Mouse (Mus musculus): Measurements from ENCODE around the gene Gm10100.
"Not testable (repeated sequence)": the region's sequence is repeated elsewhere in the genome, so short reads cannot be mapped to it uniquely, and the experiment has no call there.

The Gm10100 gene

DNA sequence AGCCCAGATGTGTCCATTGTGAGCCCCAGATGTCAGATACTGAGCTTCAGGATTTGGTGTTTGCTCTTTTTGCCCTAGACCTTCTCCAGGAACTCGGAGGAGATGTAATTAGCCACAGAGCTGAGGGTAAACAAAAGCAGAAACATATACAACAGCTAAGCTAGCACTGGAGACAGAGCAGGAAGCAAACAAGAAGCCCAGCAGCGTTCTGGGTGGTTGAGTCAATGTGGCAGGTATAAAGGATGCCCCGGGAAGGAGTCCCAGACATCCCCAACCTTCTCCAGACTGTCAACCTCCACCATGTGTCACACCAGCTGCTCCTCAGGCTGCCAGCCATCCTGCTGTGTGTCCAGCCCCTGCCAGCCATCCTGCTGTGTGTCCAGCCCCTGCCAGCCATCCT, at the start of gene Gm10100:
Gm10100 (plus strand) TSS at position 301 of the 400 bp plus-strand sequence.
- no peak for DNase-seq

DNA sequence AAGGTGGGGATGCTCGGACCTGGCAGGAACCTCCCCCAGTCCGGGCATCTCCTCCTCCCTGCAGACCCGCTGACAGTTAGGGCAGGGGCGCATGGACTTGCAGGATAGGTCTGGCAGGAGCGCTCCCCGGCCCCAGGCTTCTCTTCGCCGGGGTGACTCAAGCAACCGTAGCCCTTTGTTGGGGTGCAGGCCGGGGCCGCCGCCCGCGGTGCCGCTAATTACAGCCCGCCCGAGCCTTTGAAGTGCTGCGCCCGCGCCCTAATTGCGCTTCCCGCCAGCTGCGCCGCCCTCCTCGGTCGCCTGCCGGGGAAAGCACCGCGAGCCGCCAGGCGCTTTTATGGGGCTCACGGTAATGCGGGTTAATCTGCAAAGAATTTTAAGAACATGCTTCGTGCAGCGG, 48.7 kb upstream of the Gm10100 start:
- DNase-seq, result peak; percentile 40

- no peak for DNase-seq
These were observed 43.3 kb upstream of the Gm10100 start for GRCm38 (mm10) chr10:77682994-77683393.

DNA sequence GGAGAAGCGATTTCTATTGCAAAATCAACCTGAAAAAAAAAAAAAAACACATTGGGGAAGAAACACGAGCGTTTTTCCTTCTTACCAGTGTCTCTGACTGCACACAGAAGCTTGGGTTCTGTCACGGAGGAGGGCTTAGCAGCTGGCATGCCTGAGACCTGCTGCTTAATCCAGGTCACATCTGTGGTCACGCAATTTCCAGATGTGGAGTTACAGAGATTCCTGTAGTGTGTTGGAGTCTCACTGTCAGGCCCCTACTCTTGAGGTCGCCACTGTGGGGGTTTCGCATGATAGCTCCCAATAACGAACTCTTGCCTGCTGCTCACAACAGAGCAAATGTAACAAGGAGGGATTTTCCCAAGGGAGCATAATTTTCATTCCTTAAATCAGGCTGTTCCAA, 42.1 kb upstream of the Gm10100 start:
- DNase-seq, result no peak

DNA sequence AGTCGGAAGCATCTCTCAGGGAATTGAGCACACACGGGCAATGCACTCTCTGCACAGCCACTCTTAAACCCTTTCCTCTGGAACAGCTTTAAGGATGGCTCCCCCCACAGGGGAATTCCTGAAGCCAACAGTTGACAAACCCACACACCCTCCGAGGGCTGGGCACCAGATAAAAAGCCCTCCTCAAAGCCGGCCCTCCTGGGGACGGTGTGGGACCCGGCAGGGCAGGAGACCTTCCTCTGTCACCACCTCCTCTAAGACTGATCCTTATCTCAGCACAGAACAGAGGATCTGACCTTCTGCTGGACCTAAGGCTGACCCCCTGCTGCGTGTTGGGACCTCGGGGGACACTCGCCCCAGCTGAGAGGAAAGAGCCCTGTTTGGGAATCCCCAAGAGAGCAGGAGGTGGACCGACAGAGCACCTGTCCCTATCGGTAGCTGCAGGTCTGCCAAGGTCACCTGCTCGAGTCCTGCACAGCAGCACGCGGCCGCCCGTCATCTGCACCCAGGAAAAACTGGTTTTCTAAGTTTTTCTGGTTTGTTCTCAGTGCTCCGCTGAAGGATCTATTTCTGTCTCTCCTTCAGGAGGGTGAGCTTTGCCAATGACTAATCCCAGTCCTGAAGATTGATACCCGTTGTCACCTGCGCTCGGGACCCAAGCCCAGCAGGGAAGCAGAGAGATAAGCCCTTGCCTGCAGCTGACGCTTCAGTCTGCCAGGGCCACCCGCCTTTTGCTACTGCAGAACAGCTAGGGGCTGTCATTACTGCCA, 40.2 kb upstream of the Gm10100 start, which contains the start of gene Tspear:
Tspear (plus strand) TSS at position 675 of the 770 bp plus-strand sequence.
- DNase-seq, result no peak

DNA sequence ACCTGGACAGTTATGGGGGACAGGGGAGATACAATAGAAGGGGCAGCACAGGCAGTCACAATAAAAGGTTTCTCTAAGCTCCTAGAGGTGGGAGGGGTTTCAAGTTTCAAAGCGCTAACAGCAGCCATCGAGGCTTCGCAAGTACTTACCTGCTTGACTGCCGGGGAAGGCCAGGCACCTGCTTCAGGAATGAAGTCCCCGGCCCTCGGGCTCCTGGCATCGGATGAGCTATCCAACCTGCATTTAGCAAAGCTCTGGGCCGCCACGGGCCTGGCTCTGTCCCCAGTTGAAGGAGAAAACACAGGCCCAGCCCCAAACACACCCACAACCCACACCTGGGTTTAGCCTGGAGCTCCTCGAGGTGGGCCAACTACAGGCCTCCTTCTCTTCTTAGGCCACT, 39.3 kb upstream of the Gm10100 start:
- no peak for DNase-seq

GRCm38 (mm10) chr10:77690356-77690807, 35.9 kb upstream of the Gm10100 start, which contains the start of gene Gm19402:
Gene Gm19402, minus strand, starts transcription at chr10:77690757.
- DNase-seq, result not testable (repeated sequence)

- DNase-seq, result no peak
These were observed 29.2 kb upstream of the Gm10100 start, which contains the start of gene Gm9508 for GRCm38 (mm10) chr10:77697133-77697532. Gene Gm9508, minus strand, starts transcription at chr10:77697233.

DNA sequence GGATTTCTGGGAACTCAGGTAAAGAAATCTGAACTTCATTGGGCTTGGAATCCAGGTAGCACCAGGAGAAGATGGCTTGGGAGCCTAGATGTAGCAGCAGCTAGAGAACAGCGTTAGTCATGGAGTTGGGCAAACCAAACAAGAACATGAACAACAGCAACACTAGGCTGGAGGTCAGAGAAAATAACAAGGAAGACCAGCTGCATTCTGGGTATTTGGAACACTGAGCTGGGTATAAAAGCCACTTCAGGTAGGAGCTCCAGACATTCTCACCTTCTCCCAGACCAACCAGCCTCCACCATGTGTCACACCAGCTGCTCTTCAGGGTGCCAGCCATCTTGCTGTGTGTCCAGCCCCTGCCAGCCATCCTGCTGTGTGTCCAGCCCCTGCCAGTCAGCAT, 20.0 kb upstream of the Gm10100 start, which contains the start of gene Gm10272:
Gm10272 (plus strand) TSS at position 301 of the 400 bp plus-strand sequence.
- DNase-seq, result no peak

GRCm38 (mm10) chr10:77709831-77710230, 16.5 kb upstream of the Gm10100 start:
- no peak for DNase-seq

DNA sequence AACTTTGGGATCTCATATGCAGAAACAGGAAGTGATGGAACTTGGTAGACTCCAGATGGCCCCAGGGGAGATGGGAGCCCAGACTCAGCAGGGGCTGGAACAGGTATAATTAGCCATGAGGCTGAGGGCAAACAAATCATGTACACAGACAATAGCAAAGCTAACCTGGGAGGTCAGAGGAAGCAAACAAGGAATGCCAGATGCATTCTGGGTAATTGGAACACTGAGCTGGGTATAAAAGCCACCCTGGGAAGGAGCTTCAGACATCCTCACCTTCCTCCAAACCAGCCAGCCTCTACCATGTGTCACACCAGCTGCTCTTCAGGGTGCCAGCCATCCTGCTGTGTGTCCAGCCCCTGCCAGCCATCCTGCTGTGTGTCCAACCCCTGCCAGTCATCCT, 15.1 kb upstream of the Gm10100 start, which contains the start of gene Gm10024:
Gm10024 (plus strand) TSS at position 301 of the 400 bp plus-strand sequence.
- not testable (repeated sequence) for DNase-seq

DNA sequence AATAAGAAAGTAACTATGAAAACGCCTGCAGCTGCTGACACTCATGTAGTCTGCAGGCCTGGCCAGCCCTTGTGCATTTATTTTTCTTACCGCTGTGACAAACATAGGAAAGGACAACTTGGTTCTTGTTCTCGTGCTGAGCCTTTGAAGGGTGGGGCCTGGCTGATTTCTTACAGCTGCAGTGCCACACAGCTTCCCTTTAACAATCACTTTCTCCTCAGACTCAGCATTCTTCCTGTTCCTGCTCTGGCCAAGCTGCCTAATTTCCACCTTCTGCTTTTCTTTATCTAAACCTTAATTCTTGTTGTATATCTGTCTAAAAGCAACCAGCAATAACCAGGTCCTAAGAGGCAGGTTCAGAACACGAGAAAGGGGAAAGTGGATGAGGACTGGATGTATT, 12.6 kb upstream of the Gm10100 start:
- no peak for DNase-seq

DNA sequence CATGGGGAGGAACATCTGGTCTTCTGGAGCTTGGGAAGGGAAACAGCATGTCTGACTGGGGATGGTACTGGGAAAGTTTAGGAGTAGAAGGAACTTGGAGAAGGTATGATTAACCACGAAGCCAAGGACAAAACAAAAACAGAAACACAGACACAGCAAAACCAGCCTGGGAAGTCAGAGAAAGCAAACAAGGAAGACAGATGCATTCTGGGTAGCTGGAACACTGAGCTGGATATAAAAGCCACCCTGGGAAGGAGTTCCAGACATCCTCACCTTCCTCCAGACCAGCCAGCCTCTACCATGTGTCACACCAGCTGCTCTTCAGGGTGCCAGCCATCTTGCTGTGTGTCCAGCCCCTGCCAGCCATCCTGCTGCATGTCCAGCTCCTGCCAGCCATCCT, 10.8 kb upstream of the Gm10100 start, which contains the start of gene Gm10142:
Gm10142 (plus strand) TSS at position 301 of the 400 bp plus-strand sequence.
- DNase-seq, result no peak

GRCm38 (mm10) chr10:77720299-77720698, 6.0 kb upstream of the Gm10100 start, which contains the start of gene Krtap12-1:
Gene Krtap12-1, plus strand, starts transcription at chr10:77720599.
- DNase-seq, result not testable (repeated sequence)

GRCm38 (mm10) chr10:77724855-77725254, 1.4 kb upstream of the Gm10100 start:
- no peak for DNase-seq

- DNase-seq, result no peak
These were observed 2.0 kb downstream of the Gm10100 start for GRCm38 (mm10) chr10:77728280-77728679.

GRCm38 (mm10) chr10:77729241-77729640, 3.0 kb downstream of the Gm10100 start:
- peak; percentile 6 for DNase-seq

DNA sequence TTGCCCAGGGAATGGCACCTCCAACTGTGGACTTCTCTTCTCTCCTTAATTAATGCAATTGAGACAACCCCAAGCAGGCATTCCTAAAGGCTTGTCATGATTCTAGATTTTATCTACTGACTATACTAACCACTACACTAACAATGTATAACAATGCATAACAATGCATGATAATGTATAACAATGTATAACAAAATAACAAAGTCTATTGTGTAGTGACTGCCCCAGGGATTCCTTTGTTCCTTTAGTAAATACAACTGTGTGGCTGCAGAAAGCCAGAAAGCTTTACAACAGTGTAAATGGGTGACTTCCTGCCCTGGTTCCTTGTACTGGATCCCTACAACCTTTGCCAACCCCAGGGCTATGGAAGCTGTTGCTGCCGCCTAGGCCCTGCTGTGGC, 9.6 kb downstream of the Gm10100 start:
- DNase-seq, result no peak

DNA sequence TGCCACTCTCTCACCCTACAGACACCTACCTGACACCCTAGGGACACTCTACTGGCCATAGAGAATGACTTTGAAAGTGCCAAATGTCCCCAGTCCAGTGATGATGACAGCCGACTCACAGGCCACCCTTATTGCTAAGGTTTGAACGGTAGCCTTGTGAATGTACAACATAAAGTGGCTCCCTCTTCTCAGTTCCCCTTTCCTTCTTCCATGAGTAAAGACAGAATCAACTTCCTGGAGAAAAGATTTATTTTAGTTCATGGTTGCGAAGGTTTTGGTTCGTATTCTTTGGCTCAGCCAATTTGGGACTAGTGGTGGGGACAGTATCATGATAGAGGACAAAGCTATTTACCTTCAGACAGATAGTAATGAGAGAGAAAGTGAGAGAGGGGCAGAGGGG, 12.6 kb downstream of the Gm10100 start:
- DNase-seq, result no peak

- DNase-seq, result not testable (repeated sequence)
These were observed 15.8 kb downstream of the Gm10100 start, which contains the start of gene Gm18596 for GRCm38 (mm10) chr10:77741924-77742688. Gene Gm18596, minus strand, starts transcription at chr10:77742638.

DNA sequence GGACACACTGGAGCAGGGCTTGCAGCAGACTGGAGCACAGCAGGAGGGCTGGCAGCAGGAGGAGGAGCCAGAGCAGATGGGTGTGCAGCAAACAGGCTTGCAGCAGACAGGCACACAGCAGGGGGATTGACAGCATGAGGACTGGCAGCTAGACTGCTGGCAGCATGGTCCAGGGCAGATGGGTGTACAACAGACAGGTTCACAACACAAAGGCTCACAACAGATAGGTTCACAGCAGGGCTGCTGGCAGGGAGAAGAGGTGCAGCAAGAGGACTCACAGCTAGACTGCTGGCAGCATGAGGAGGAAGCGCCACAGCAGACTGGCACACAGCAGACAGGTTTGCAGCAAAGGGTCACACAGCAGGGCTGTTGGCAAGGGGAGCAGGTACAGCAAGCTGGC, 24.4 kb downstream of the Gm10100 start:
- not testable (repeated sequence) for DNase-seq

DNA sequence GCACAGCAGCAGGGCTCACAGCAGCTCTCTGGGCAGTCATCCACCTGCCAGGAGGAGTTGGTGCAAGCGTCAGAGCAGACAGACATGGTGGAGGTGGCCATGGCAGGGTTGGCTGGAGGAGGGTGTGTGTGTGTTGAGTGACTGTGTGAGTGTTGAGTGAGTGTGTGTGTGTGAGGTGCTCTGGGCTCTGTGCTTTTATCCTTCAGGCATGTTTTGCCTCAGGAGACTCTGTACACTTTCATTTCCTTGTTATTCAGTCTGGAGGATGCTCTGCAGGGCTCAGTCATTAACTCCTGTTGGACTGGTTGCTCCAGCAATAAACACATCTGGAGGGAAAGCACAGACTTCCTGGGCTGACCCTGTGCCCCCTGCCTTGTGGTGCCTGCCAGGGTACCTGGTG, 25.0 kb downstream of the Gm10100 start, which contains the start of gene Gm9736:
Gm9736 (minus strand) TSS at position 101 of the 400 bp plus-strand sequence.
- DNase-seq, result not testable (repeated sequence)

- DNase-seq, result not testable (repeated sequence)
These were observed 26.0 kb downstream of the Gm10100 start for GRCm38 (mm10) chr10:77752312-77752711.
